Mouse (Mus musculus) cortical plate, adult 2 months (tissue): ENCODE measurements around the gene Ldlrad1.

Experiments used
- CTCF ChIP-seq: fragments of 200-500 bp; IDR thresholded peaks from 2 replicates; pipeline ENCODE4 v1.5.1; 2011; ENCODE audit warnings: mild to moderate bottlenecking, control low read depth, low read length; ENCODE audit not compliant: insufficient read depth; ENCODE audit errors: extremely low read depth
- POLR2A ChIP-seq: fragments of 200-500 bp; IDR thresholded peaks from 2 replicates; pipeline ENCODE4 v1.6.1; 2011; ENCODE audit warnings: mild to moderate bottlenecking, low read length, control low read depth; ENCODE audit not compliant: insufficient read depth; ENCODE audit errors: extremely low read depth

DNA sequence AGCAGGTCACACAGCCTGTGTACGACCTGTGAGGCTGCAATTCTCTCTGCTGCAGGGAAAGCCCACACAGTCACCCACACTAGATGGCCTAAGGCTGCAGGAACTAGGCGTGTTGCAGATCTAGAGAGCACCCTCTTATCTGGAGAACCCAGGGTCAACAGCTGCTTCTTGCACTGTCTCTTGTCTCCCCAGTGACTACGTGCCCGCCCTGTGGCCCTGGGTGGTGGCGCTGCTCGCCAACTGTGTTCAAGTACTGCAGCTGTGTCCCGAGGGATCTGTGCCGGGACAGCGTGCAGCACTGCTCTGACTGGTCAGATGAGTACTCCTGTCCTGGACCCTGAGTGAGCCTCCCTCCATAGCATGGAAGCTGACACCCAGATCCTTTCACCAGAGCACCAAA is 8.6 kb downstream of the Ldlrad1 start:
- TF ChIP-seq CTCF (no peak), POLR2A (no peak)
